Mouse (Mus musculus): ENCODE results near the gene Nup188. TPM values are rescaled to one million over a fixed set of nuclear protein-coding genes. Genes with fewer than 3 reads are reported as not detected.
A peak's percentile ranks its signal among the peaks of the same experiment; 100 is the strongest.

Nup188 gene
- polyA plus RNA-seq, 1 experiment from 2014 or later, result 11.2 TPM

DNA sequence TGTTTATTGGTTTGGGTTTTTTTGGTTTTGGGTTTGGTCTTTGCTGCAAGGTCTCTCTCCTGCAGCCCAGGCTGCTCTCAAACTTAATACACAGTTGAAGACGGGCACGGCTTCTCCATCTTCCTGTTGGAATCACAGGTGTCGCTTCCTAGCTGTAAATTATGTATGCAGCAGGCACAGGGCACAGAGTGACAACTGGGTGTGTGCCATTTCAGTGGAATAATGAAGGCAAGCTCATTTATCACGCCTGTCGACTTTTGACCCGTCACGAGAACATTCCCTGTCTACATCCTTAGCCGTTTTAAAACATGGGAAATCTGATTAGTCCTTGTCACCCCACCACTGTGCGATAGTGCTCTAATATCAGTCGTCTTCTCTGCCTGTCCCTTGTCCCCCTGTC lies 74.4 kb downstream of the Nup188 start:
- Histone ChIP-seq H3K4me3 (ENCODE audit: inconsistent target) (no peak overlapping the region), H3K36me3 (ENCODE audit: inconsistent target) (no peaks in the 10 kb centered on the region), H3K27ac (no peak overlapping the region), H3K79me2 (ENCODE audit: inconsistent target) (peaks cover 26% of the 10 kb centered on the region; the same call in 1 of the 2 replicates)
- 96% methylated on average over 9 of the region's 10 CpGs for WGBS (ENCODE audit: missing documents)

- Histone ChIP-seq H3K79me2 (ENCODE audit: inconsistent target) (peaks cover 21% of the 10 kb centered on the region; the same call in 1 of the 2 replicates), H3K4me3 (ENCODE audit: inconsistent target) (no peak overlapping the region), H3K36me3 (ENCODE audit: inconsistent target) (peaks cover 1% of the 10 kb centered on the region; the same call in 1 of the 2 replicates), H3K27ac (no peak overlapping the region)
- WGBS (ENCODE audit: missing documents), result 81% methylated on average over 5 of the region's 5 CpGs
These were observed 76.7 kb downstream of the Nup188 start for GRCm38 (mm10) chr2:30362865-30363264.

DNA sequence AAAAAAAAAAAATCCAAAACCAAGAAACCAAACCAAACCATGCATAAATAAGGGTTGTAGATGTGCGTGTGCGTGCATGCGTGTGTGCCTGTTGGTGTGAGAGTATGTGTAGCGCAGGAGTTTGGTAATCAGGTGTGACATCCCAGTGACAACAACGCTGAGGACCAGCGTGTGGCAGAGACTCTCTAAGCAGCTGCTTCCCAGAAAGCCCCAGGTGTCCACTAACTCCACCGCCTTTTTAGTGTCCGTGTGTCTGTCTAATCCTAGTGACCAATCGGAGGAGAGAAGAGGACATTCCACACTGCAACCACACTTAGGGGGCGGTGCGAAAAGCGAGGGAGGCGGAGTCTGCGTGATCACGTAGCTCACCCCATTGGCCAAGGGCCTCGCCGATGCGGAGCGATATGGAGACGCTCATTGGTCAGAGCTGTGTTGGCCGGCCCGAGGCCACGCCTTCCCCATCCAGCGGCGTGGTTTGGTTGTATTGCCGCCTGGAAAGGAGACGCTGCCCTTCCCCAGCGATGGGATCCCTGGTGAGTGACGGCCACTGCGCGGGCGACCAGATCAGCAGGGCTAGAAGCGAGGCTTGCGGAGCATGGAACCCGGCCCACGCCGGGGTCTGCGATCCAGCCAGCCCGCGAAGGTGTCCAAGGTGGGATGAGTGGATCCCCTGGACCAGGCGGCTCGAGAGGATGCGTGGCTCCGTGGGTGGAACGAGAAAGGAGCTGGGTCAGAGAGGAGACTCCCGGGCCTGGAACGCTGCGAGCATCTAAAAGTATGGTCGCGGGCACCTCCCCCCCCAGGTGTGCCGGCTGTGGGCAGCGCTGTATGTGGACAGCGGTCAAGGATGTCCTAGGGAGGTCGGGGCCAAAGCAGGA lies 77.8 kb downstream of the Nup188 start, which contains the start of gene Miga2:
Miga2 (plus strand) TSS at position 461 of the 878 bp plus-strand sequence.
- H3K79me2 ChIP-seq (ENCODE audit: inconsistent target), result peaks cover 12% of the 10 kb centered on the region; the same call in 1 of the 2 replicates
- no peak within 1 kb of the TSS for H3K27ac ChIP-seq
- H3K36me3 ChIP-seq (ENCODE audit: inconsistent target), result peaks cover 9% of the 10 kb centered on the region; the same call in 1 of the 2 replicates
- under 1% methylated on average over 53 of the region's 54 CpGs for WGBS (ENCODE audit: missing documents)
- peak within 1 kb of the TSS; percentile 73 for H3K4me3 ChIP-seq (ENCODE audit: inconsistent target)

DNA sequence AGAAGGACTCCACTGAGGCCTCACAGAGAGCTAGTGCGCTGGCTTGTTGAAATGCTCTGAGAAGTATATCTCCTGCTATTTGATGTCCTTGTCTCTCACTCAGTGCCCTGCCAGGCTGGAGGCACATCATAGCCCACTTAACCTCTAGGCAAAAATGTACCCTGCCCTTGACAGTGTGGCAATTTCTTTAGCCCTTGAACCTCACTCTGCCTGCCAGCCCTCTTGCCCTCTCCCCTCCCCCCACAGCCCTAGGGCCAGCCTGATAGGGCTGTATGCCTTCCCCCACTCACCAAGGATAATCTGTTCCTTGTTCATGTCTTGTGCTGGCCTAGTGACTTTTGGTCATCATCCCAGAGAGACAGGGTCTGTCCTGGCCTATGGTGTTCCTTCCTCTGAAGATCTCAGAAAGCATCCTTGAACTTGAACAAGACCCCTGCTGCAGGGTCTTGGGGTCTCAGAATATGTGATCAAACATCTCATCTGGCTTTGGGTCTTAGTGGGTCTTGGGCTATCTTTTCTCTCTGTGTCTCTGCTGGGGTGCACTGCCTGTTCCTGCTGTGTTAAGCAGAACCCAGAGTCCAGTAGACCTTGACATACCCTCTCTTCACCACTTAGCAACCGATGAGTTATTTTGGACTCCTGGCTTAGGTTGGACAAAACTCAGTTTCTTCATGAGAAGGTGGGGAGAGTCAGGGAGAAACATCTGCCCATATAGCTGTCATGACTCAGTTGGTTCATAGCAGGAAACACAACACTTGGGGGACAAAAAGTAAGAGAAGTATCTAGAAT lies 79.3 kb downstream of the Nup188 start:
- no peak overlapping the region for H3K27ac ChIP-seq
- peaks cover 12% of the 10 kb centered on the region; the same call in 1 of the 2 replicates for H3K79me2 ChIP-seq (ENCODE audit: inconsistent target)
- H3K4me3 ChIP-seq (ENCODE audit: inconsistent target), result no peak overlapping the region
- 89% methylated on average over 2 of the region's 2 CpGs for WGBS (ENCODE audit: missing documents)
- peaks cover 14% of the 10 kb centered on the region; the same call in 1 of the 2 replicates for H3K36me3 ChIP-seq (ENCODE audit: inconsistent target)

- no peak overlapping the region for H3K4me3 ChIP-seq (ENCODE audit: inconsistent target)
- H3K27ac ChIP-seq, result no peak overlapping the region
- H3K36me3 ChIP-seq (ENCODE audit: inconsistent target), result peaks cover 14% of the 10 kb centered on the region; the same call in 1 of the 2 replicates
- WGBS (ENCODE audit: missing documents), result 78% methylated on average over 5 of the region's 5 CpGs
- peaks cover 12% of the 10 kb centered on the region; the same call in 1 of the 2 replicates for H3K79me2 ChIP-seq (ENCODE audit: inconsistent target)
These were observed 80.0 kb downstream of the Nup188 start for GRCm38 (mm10) chr2:30366203-30366602.

DNA sequence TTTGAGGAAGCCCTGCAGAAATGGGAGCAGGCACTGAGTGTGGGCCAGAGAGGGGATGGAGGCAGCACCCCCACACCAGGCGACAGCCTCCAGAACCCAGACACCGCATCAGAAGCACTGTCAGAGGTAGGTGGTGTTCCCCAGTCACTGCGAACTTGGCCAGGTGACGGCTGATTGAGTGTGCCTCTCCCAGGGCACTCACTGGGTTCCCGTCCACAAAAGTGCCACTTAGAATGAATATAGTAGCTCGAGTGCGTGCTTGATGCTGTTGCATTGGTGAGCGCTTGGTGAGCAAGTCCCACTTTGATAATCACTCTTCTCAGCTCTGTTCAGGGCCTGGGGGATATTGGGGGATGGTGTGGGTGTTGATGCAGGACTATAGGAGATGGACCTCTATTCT lies 85.3 kb downstream of the Nup188 start:
- WGBS (ENCODE audit: missing documents), result 95% methylated on average over 8 of the region's 8 CpGs
- Histone ChIP-seq H3K79me2 (ENCODE audit: inconsistent target) (no peaks in the 10 kb centered on the region), H3K36me3 (ENCODE audit: inconsistent target) (peaks cover 21% of the 10 kb centered on the region; the same call in 1 of the 2 replicates), H3K4me3 (ENCODE audit: inconsistent target) (no peak overlapping the region), H3K27ac (no peak overlapping the region)

DNA sequence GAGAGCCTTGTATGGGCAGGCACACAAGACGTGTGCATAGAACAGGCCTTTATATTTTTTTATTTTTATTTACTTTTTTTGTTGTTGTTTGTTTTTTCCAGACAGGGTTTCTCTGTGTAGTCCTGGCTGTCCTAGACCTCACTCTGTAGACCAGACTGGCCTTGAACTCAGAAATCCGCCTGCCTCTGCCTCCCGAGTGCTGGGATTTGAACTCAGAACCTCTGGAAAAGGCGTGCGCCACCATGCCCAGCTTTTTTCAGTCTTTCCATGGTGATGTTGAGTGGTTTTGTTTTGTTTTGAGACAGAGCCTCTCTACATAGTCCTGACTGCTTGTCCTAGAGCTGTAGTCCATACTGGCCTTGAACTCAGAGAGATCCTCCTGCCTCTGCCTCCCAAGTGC lies 86.5 kb downstream of the Nup188 start:
- 100% methylated on average over 4 of the region's 5 CpGs for WGBS (ENCODE audit: missing documents)

DNA sequence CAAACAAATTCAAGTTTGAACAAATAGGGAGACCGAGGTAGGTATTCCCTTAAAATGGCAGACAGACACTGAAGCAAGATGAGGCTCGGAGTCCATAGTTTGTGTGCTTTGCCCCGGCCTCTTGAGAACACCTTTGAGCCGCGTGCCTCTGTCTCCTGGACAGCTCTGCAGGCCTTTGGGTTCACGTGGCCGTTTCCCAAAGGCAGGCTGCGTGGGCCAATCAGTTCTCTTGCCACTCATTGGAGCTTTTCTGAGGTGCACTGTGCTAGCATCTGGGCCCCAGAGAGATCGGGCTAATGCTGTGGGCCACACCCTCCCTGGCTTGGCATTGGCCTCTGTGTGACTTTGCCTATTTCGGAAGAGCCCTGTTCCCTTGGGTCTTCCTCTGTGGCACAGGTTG lies 89.7 kb downstream of the Nup188 start:
- peaks cover 6% of the 10 kb centered on the region; the same call in 1 of the 2 replicates for H3K36me3 ChIP-seq (ENCODE audit: inconsistent target)
- no peak overlapping the region for H3K27ac ChIP-seq
- 96% methylated on average over 10 of the region's 10 CpGs for whole genome bisulfite sequencing (ENCODE audit: missing documents)
- H3K4me3 ChIP-seq (ENCODE audit: inconsistent target), result no peak overlapping the region
- no peaks in the 10 kb centered on the region for H3K79me2 ChIP-seq (ENCODE audit: inconsistent target)

More for the DNA sequence above, 86.5 kb downstream of the Nup188 start:
- Histone ChIP-seq H3K36me3 (ENCODE audit: inconsistent target) (peaks cover 21% of the 10 kb centered on the region; the same call in 1 of the 2 replicates), H3K79me2 (ENCODE audit: inconsistent target) (no peaks in the 10 kb centered on the region), H3K4me3 (ENCODE audit: inconsistent target) (no peak overlapping the region), H3K27ac (no peak overlapping the region)

DNA sequence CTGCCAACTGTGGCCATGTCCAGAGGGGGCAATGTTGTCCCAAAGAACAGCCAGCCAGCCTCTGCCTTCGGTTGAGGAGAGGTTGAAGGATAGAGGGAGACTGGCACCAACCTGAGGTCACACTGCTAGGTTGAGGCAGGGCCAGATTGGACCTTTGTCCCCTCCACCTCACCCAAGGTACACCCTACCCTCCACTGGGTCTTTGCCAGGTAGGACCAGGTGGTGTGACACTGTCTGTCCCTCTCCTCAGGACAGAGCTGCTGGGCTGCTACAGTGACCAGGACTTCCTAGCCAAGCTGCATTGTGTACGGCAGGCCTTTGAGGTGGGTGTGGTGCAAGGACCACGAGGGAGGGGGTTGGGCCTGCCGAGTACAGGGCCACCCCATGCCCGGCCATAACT lies 91.5 kb downstream of the Nup188 start:
- Histone ChIP-seq H3K4me3 (ENCODE audit: inconsistent target) (no peak overlapping the region), H3K27ac (no peak overlapping the region), H3K79me2 (ENCODE audit: inconsistent target) (no peaks in the 10 kb centered on the region), H3K36me3 (ENCODE audit: inconsistent target) (no peaks in the 10 kb centered on the region; the same call in 1 of the 2 replicates)
- 95% methylated on average over 5 of the region's 5 CpGs for WGBS (ENCODE audit: missing documents)

DNA sequence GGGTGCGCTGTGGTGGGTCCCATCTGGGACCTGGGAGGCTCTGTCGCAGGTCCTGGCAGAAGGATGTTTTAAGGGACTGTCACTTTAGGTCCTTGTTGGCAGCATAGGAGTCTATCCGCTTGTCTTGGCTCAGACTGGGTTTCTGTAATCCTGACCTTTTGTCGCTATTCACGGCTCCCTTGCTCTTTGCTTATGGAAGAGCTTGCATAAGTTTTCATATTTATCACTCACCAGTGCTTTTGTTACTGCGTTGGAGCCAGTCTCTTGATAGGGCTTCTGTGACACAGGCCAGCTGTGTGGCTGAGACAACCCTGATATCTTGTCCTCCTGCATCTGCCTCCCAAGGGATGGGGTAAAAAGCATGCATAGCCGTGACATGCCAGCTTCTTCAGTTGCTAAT lies 93.1 kb downstream of the Nup188 start:
- Histone ChIP-seq H3K79me2 (ENCODE audit: inconsistent target) (no peaks in the 10 kb centered on the region), H3K36me3 (ENCODE audit: inconsistent target) (no peaks in the 10 kb centered on the region; the same call in 1 of the 2 replicates), H3K4me3 (ENCODE audit: inconsistent target) (no peak overlapping the region), H3K27ac (no peak overlapping the region)
- 96% methylated on average over 7 of the region's 7 CpGs for WGBS (ENCODE audit: missing documents)

DNA sequence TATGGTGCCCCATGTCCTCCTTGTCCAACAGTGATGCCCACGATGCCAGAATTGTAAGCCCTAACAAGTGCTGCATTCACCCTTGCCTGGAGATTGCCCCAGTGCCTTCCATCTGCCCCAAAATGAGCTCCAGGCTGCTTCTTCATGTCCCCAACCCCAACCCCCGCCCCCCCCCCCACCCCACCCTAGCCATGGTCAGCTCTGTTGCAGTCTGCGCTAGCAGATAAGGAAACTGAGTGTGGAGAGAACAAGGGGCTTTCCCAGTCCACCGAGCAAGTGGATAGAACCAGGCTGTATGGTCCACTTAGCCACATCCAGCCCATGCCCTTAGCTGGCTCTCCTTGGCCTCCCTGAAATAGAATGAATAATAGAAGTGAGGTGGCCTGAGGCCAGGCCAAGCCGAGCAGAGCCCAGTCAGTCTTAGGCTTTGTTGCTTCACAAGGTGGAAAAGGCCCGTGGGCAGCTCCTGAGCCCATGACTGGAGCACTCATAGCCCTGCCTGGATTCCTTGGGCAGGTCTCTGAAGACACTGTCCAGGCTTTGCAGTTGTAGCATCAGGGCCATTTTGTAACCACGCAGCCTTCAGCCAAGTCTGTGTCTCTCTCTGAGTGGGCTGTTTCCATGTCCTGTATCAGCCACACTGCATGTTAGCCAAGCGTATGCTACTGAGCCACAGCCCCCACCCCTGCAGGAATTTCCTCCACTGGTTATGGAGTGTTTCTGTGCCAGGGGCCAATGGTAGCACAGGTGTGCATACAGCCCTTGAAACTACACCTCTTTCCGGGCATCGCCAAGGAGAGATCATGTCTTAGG lies 94.6 kb downstream of the Nup188 start:
- Histone ChIP-seq H3K27ac (no peak overlapping the region), H3K36me3 (ENCODE audit: inconsistent target) (no peaks in the 10 kb centered on the region; the same call in 1 of the 2 replicates), H3K4me3 (ENCODE audit: inconsistent target) (no peak overlapping the region), H3K79me2 (ENCODE audit: inconsistent target) (no peaks in the 10 kb centered on the region)
- 91% methylated on average over 8 of the region's 10 CpGs for WGBS (ENCODE audit: missing documents)

DNA sequence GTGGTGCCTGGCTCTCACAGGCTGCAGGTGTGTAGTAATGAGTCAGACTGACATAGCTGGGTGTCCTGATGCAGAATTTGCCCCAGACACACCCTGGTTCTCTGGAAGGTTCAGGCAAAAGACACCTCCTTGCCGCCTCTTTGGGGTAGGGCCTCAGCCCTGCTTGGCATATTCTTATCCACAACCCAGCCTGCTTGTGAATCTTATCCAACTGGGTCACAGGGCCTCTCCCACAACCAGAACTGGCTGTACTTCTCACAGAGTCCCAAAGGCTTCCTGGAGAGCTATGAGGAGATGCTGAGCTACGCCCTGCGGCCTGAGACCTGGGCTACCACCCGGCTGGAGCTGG lies 95.2 kb downstream of the Nup188 start:
- Histone ChIP-seq H3K79me2 (ENCODE audit: inconsistent target) (no peaks in the 10 kb centered on the region), H3K27ac (no peak overlapping the region), H3K4me3 (ENCODE audit: inconsistent target) (no peak overlapping the region), H3K36me3 (ENCODE audit: inconsistent target) (no peaks in the 10 kb centered on the region; the same call in 1 of the 2 replicates)
- 100% methylated on average over 1 of the region's 4 CpGs for WGBS (ENCODE audit: missing documents)

DNA sequence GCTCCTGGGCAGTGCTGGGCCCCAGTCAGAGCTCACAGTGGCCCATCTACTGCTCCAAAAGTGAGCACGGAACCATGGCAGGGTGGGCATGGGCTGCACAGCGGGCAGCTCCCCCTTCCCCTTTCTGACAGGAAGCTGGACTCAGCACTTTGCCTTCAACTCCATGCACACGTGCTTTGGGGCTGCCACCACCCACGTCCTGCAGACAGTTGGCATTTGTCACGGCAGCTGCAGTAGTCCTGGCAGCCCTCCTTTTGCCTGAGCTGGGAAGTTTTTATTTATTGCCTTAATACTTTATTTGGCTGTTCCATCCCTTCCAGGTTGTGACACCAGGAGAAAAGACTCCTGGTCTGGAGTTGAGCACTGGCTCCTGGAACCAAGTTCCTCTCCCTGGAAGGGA lies 98.6 kb downstream of the Nup188 start:
- Histone ChIP-seq H3K79me2 (ENCODE audit: inconsistent target) (no peaks in the 10 kb centered on the region), H3K4me3 (ENCODE audit: inconsistent target) (no peak overlapping the region), H3K36me3 (ENCODE audit: inconsistent target) (no peaks in the 10 kb centered on the region), H3K27ac (no peak overlapping the region)
- WGBS (ENCODE audit: missing documents), result 14% methylated on average over 5 of the region's 5 CpGs

GRCm38 (mm10) chr2:30385591-30385990 lies 99.4 kb downstream of the Nup188 start:
- Histone ChIP-seq H3K36me3 (ENCODE audit: inconsistent target) (no peaks in the 10 kb centered on the region), H3K27ac (no peak overlapping the region), H3K79me2 (ENCODE audit: inconsistent target) (no peaks in the 10 kb centered on the region), H3K4me3 (ENCODE audit: inconsistent target) (no peak overlapping the region)
- 86% methylated on average over 4 of the region's 4 CpGs for WGBS (ENCODE audit: missing documents)

Measured in macrophage (primary cell).